Mouse (Mus musculus) heart, adult 2 months (tissue): ENCODE measurements at regions not wholly inside any gene's neighbourhood (a gene's known extent, or its start where the extent isn't known, plus 50 kb on each side); places are given as distances from the start of the nearest gene placed in this dataset.

Experiments
- CTCF ChIP-seq: fragments of 200-600 bp; IDR thresholded peaks from 2 replicates; pipeline ENCODE4 v1.8.1; 2022; ENCODE audit warnings: antibody characterized with exemption, mild to moderate bottlenecking, moderate library complexity
- POLR2A ChIP-seq: fragments of 200-500 bp; IDR thresholded peaks from 2 replicates; pipeline ENCODE4 v1.6.1; 2011; ENCODE audit warnings: mild to moderate bottlenecking, low read depth, low read length, control low read depth; ENCODE audit not compliant: insufficient read depth

DNA sequence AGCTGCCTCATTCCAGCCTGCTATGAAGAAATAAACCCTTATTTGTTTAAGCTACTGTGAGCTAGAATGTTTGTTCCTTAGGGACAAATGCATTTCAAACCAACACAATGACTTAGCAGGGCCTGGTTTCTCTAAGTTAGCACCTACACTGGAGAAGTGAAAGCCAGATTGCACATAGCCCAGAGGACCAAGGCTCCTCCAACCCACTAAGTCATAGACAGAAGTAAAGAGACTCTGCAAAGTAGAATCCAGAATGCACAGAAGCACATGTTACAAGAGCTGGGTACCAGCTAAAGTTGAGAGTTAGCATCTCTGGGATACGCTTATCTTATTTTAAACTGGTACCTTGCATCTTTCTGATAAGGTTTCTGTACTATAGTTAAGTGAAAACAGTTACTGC, 443.4 kb upstream of the Jarid2 start:
- TF ChIP-seq CTCF (no peak), POLR2A (no peak)
